ENCODE assay signal across 35 mouse cellular contexts in genomic region chr5:113038601-113039000, GRCm38 (mm10). TPM values are rescaled to one million over a fixed set of nuclear protein-coding genes. Genes with fewer than 3 reads are reported as not detected.
DNase-seq lines count a peak whose midpoint lies in the region; ATAC-seq and TF ChIP-seq lines count a peak whose summit lies in the region.
"Had no signal": no experiment of that assay in that cellular context is flagged by ENCODE, and none has a peak within 500 bp of the region (broad histone marks: within the 10 kb centered on the region; RNA-seq: fewer than 3 reads in every experiment).

No protein-coding gene starts in this region.

- peaks cover 18% of the 10 kb centered on the region for H3K4me1 ChIP-seq in forebrain, postnatal 0 days (ENCODE audit: insufficient read depth)
- peaks cover 15% of the 10 kb centered on the region for H3K4me1 ChIP-seq in forebrain, embryonic 10.5 days
- peaks cover 34% of the 10 kb centered on the region for H3K4me1 ChIP-seq in midbrain, embryonic 10.5 days
- H3K4me1 ChIP-seq in midbrain, embryonic 13.5 days (replicated peaks), result peaks cover 39% of the 10 kb centered on the region
- H3K4me1 ChIP-seq in hindbrain, embryonic 14.5 days (replicated peaks; ENCODE audit: control insufficient read depth, insufficient read depth, low read length), result peaks cover 29% of the 10 kb centered on the region; the same call in 1 of the 2 replicates

- no peaks in the 10 kb centered on the region for H3K27me3 ChIP-seq in forebrain, postnatal 0 days (ENCODE audit: insufficient read depth, low read length)
- no peaks in the 10 kb centered on the region for H3K27me3 ChIP-seq in forebrain, embryonic 10.5 days (ENCODE audit: poor library complexity, severe bottlenecking)
- no peaks in the 10 kb centered on the region for H3K27me3 ChIP-seq in midbrain, embryonic 10.5 days (ENCODE audit: low read depth, poor library complexity, severe bottlenecking)
- no peaks in the 10 kb centered on the region for H3K27me3 ChIP-seq in midbrain, embryonic 13.5 days
- no peaks in the 10 kb centered on the region for H3K27me3 ChIP-seq in hindbrain, embryonic 14.5 days (ENCODE audit: control insufficient read depth, insufficient read depth, low read length)
- H3K27me3 ChIP-seq: embryonic facial prominence, embryonic 15.5 days; forebrain, embryonic 13.5 days; heart, embryonic 13.5 days; hindbrain, embryonic 15.5 days had no signal

- H3K9ac ChIP-seq in forebrain, postnatal 0 days, result no peak overlapping the region
- H3K9ac ChIP-seq in midbrain, embryonic 13.5 days (replicated peaks), result no peak overlapping the region
- H3K9ac ChIP-seq in hindbrain, embryonic 14.5 days, result no peak overlapping the region
- H3K9ac ChIP-seq: embryonic facial prominence, embryonic 12.5 days; embryonic facial prominence, embryonic 15.5 days; forebrain, embryonic 13.5 days; heart, embryonic 13.5 days; hindbrain, embryonic 15.5 days had no signal

- no peak overlapping the region for H3K4me2 ChIP-seq in forebrain, postnatal 0 days (ENCODE audit: low read depth)
- H3K4me2 ChIP-seq in midbrain, embryonic 13.5 days (replicated peaks), result no peak overlapping the region
- no peak overlapping the region for H3K4me2 ChIP-seq in hindbrain, embryonic 14.5 days (replicated peaks)
- H3K4me2 ChIP-seq: embryonic facial prominence, embryonic 12.5 days; embryonic facial prominence, embryonic 15.5 days; forebrain, embryonic 13.5 days; heart, embryonic 13.5 days; hindbrain, embryonic 15.5 days had no signal

- no peak overlapping the region for H3K27ac ChIP-seq in forebrain, postnatal 0 days (ENCODE audit: low read depth, low read length)
- no peak overlapping the region for H3K27ac ChIP-seq in forebrain, embryonic 10.5 days
- peak overlapping the region; percentile 49; the same call in 1 of the 2 replicates for H3K27ac ChIP-seq in midbrain, embryonic 10.5 days (replicated peaks)
- H3K27ac ChIP-seq in midbrain, embryonic 13.5 days, result no peak overlapping the region
- no peak overlapping the region for H3K27ac ChIP-seq in hindbrain, embryonic 14.5 days
- H3K27ac ChIP-seq: embryonic facial prominence, embryonic 12.5 days; embryonic facial prominence, embryonic 15.5 days; forebrain, embryonic 13.5 days; heart, adult 2 months; heart, embryonic 10.5 days; heart, embryonic 13.5 days; hindbrain, embryonic 15.5 days had no signal

- peak; percentile 47; the same call in 1 of the 2 replicates for ATAC-seq in forebrain, postnatal 0 days
- ATAC-seq in midbrain, embryonic 13.5 days, result no peak
- no peak for ATAC-seq in hindbrain, embryonic 14.5 days (ENCODE audit: low FRiP score)
- ATAC-seq: activated CD4-positive, CD25-positive, alpha-beta regulatory T cell, adult 4 months; CD4-positive, CD25-positive, alpha-beta regulatory T cell, adult 4 months; forebrain, embryonic 13.5 days; forebrain, embryonic 16.5 days; intestine, postnatal 0 days; Patski had no signal

- WGBS in forebrain, postnatal 0 days, result 66% methylated on average over 6 of the region's 6 CpGs
- WGBS in forebrain, embryonic 10.5 days, result 87% methylated on average over 6 of the region's 6 CpGs
- WGBS in midbrain, embryonic 10.5 days, result 86% methylated on average over 6 of the region's 6 CpGs
- WGBS in midbrain, embryonic 13.5 days, result 78% methylated on average over 6 of the region's 6 CpGs
- 71% methylated on average over 6 of the region's 6 CpGs for WGBS in hindbrain, embryonic 14.5 days

- no peak for TF ChIP-seq CTCF in forebrain, postnatal 0 days (IDR thresholded peaks at IDR 0.05; ENCODE audit: low read depth)

- H3K9me3 ChIP-seq in forebrain, postnatal 0 days (ENCODE audit: low read length), result no peaks in the 10 kb centered on the region
- H3K9me3 ChIP-seq in forebrain, embryonic 10.5 days, result no peaks in the 10 kb centered on the region
- no peaks in the 10 kb centered on the region for H3K9me3 ChIP-seq in midbrain, embryonic 10.5 days (replicated peaks)
- no peaks in the 10 kb centered on the region for H3K9me3 ChIP-seq in midbrain, embryonic 13.5 days
- H3K9me3 ChIP-seq in hindbrain, embryonic 14.5 days (ENCODE audit: control insufficient read depth, low read length), result no peaks in the 10 kb centered on the region
- H3K9me3 ChIP-seq: embryonic facial prominence, embryonic 12.5 days; embryonic facial prominence, embryonic 15.5 days; forebrain, embryonic 13.5 days; heart, embryonic 13.5 days; hindbrain, embryonic 15.5 days had no signal

- no peak for DNase-seq in forebrain, postnatal 0 days
- no peak for DNase-seq in forebrain, embryonic 10.5 days (ENCODE audit: extremely low spot score, low spot score)
- no peak for DNase-seq in midbrain, embryonic 10.5 days (ENCODE audit: low spot score)
- DNase-seq in ZHBTc4 (ENCODE audit: low read depth, low spot score), result peak; percentile 67
- DNase-seq in hindbrain, embryonic 14.5 days (ENCODE audit: low spot score), result no peak
- DNase-seq: adrenal gland, adult 8-10 months; adrenal gland, postnatal 25 days; cerebellum, adult 2 months; cerebellum, postnatal 25 days; gastrocnemius, postnatal 10 days; gastrocnemius, postnatal 36 days; heart, adult 2 months; heart, postnatal 14 days; heart, postnatal 4 days; kidney, adult 2 months had no signal

- no peak overlapping the region for H3K4me3 ChIP-seq in forebrain, postnatal 0 days (ENCODE audit: low read depth, low read length)
- no peak overlapping the region for H3K4me3 ChIP-seq in forebrain, embryonic 10.5 days
- no peak overlapping the region for H3K4me3 ChIP-seq in midbrain, embryonic 10.5 days
- H3K4me3 ChIP-seq in midbrain, embryonic 13.5 days (replicated peaks), result no peak overlapping the region
- no peak overlapping the region for H3K4me3 ChIP-seq in hindbrain, embryonic 14.5 days (replicated peaks; ENCODE audit: low read length)
- H3K4me3 ChIP-seq: embryonic facial prominence, embryonic 12.5 days; embryonic facial prominence, embryonic 15.5 days; forebrain, embryonic 13.5 days; heart, adult 2 months; heart, embryonic 10.5 days; heart, embryonic 13.5 days; hindbrain, embryonic 15.5 days had no signal

- H3K36me3 ChIP-seq in forebrain, postnatal 0 days (ENCODE audit: insufficient read depth), result no peaks in the 10 kb centered on the region
- no peaks in the 10 kb centered on the region for H3K36me3 ChIP-seq in forebrain, embryonic 10.5 days (replicated peaks)
- H3K36me3 ChIP-seq in midbrain, embryonic 10.5 days, result no peaks in the 10 kb centered on the region
- no peaks in the 10 kb centered on the region for H3K36me3 ChIP-seq in midbrain, embryonic 13.5 days
- H3K36me3 ChIP-seq in hindbrain, embryonic 14.5 days (replicated peaks; ENCODE audit: control insufficient read depth, insufficient read depth), result no peaks in the 10 kb centered on the region
- H3K36me3 ChIP-seq: embryonic facial prominence, embryonic 12.5 days; embryonic facial prominence, embryonic 15.5 days; heart, embryonic 10.5 days; heart, embryonic 13.5 days; hindbrain, embryonic 15.5 days had no signal

RNA-seq across cellular contexts. Expression of gene Grk3, which starts 23.0 kb away (rescaled TPM):
- 49.7 and 56.3 TPM in 2 replicates for total RNA-seq in forebrain, postnatal 0 days (2014; rRNA removed)
- 5.9 and 12.3 TPM in 2 replicates for polyA plus RNA-seq in forebrain, postnatal 0 days (2015; fragmentation: Nextera tagmentation; extraction: Ambion mirVana)
- 5.2 and 5.3 TPM in 2 replicates for polyA plus RNA-seq in forebrain, embryonic 10.5 days (2016; fragmentation: Nextera tagmentation; extraction: Ambion mirVana)
- 5.2 and 6.1 TPM in 2 replicates for polyA plus RNA-seq in midbrain, embryonic 10.5 days (2016; fragmentation: Nextera tagmentation; extraction: Ambion mirVana)
- 15.1 and 16.5 TPM in 2 replicates for polyA plus RNA-seq in midbrain, embryonic 13.5 days (2015; fragmentation: Nextera tagmentation; extraction: Ambion mirVana)
- 18.5 and 21.2 TPM in 2 replicates for polyA plus RNA-seq in hindbrain, embryonic 14.5 days (2014; fragmentation: Nextera tagmentation; extraction: Ambion mirVana)
- polyA plus RNA-seq: activated CD4-positive, CD25-positive, alpha-beta regulatory T cell, adult 4 months; C2C12; Patski had no signal

RNA-seq across cellular contexts. Expression of gene Crybb2, which starts 31.3 kb away (rescaled TPM):
- not detected in 2 replicates for total RNA-seq in forebrain, postnatal 0 days (2014; rRNA removed)
- polyA plus RNA-seq in forebrain, postnatal 0 days (2015; fragmentation: Nextera tagmentation; extraction: Ambion mirVana), result not detected in 2 replicates
- polyA plus RNA-seq in forebrain, embryonic 10.5 days (2016; fragmentation: Nextera tagmentation; extraction: Ambion mirVana), result not detected in 2 replicates
- not detected in 2 replicates for polyA plus RNA-seq in midbrain, embryonic 10.5 days (2016; fragmentation: Nextera tagmentation; extraction: Ambion mirVana)
- polyA plus RNA-seq in midbrain, embryonic 13.5 days (2015; fragmentation: Nextera tagmentation; extraction: Ambion mirVana), result not detected in 2 replicates
- polyA plus RNA-seq in hindbrain, embryonic 14.5 days (2014; fragmentation: Nextera tagmentation; extraction: Ambion mirVana), result not detected in 2 replicates
- total RNA-seq: adrenal gland, adult 8-10 months; adrenal gland, postnatal 25 days; common myeloid progenitor, adult 5-6 weeks; ES-E14; gastrocnemius, adult 18-20 months; gastrocnemius, postnatal 10 days; gastrocnemius, postnatal 36 days; granulocyte monocyte progenitor cell, adult 5-6 weeks; heart, adult 2 months; heart, postnatal 14 days; heart, postnatal 4 days had no signal
- polyA plus RNA-seq: activated CD4-positive, CD25-positive, alpha-beta regulatory T cell, adult 4 months; C2C12; CD4-positive, CD25-positive, alpha-beta regulatory T cell, adult 4 months; cerebellum, adult 2 months; embryonic facial prominence, embryonic 12.5 days; embryonic facial prominence, embryonic 15.5 days; forebrain, embryonic 13.5 days; forebrain, embryonic 16.5 days; heart, adult 2 months; heart, embryonic 10.5 days; heart, embryonic 13.5 days; heart, embryonic 16.5 days; hindbrain, embryonic 11.5 days; hindbrain, embryonic 15.5 days; intestine, embryonic 14.5 days; intestine, postnatal 0 days; kidney, adult 2 months; Patski had no signal

RNA-seq across cellular contexts. Expression of gene Crybb3, which starts 42.8 kb away (rescaled TPM):
- 0.81 and 2.0 TPM in 2 replicates for total RNA-seq in forebrain, postnatal 0 days (2014; rRNA removed)
- polyA plus RNA-seq in forebrain, postnatal 0 days (2015; fragmentation: Nextera tagmentation; extraction: Ambion mirVana), result 1.6 and 1.7 TPM in 2 replicates
- polyA plus RNA-seq in forebrain, embryonic 10.5 days (2016; fragmentation: Nextera tagmentation; extraction: Ambion mirVana), result 1.0 TPM in 2 replicates
- polyA plus RNA-seq in midbrain, embryonic 10.5 days (2016; fragmentation: Nextera tagmentation; extraction: Ambion mirVana), result 0.40 and 2.0 TPM in 2 replicates
- polyA plus RNA-seq in midbrain, embryonic 13.5 days (2015; fragmentation: Nextera tagmentation; extraction: Ambion mirVana), result 0.27 and 0.42 TPM in 2 replicates
- polyA plus RNA-seq in hindbrain, embryonic 14.5 days (2014; fragmentation: Nextera tagmentation; extraction: Ambion mirVana), result 0.57 and 0.99 TPM in 2 replicates
- total RNA-seq: common myeloid progenitor, adult 5-6 weeks; granulocyte monocyte progenitor cell, adult 5-6 weeks had no signal
- polyA plus RNA-seq: activated CD4-positive, CD25-positive, alpha-beta regulatory T cell, adult 4 months; C2C12; CD4-positive, CD25-positive, alpha-beta regulatory T cell, adult 4 months had no signal
